Mouse (Mus musculus) MEL (cell line): Measurements from ENCODE around the gene Dph5. TPM values are rescaled to one million over a fixed set of nuclear protein-coding genes. Genes with fewer than 3 reads are reported as not detected.

Source experiments
- DNase-seq: peaks from one replicate; pipeline ENCODE4 v3.0.0; 2011; ENCODE audit warnings: low read depth, low spot score
- H3K27ac ChIP-seq: 2 replicates; pipeline ENCODE4 v1.5.1; 2012; ENCODE audit warnings: low read depth, mild to moderate bottlenecking, control low read depth, low read length, moderate library complexity; ENCODE audit not compliant: control insufficient read depth
- H3K27me3 ChIP-seq, 2 experiments: fragments of 150-350 bp in 1 of 2; sonication (generic) in 1 of 2; 2 replicates each; pipeline ENCODE4 v1.6.1; 2012; ENCODE audit warnings: low read length in 2 of 2, mild to moderate bottlenecking in 2 of 2, improper control_type of control experiment in 1 of 2, moderate library complexity in 1 of 2; ENCODE audit not compliant: insufficient read depth in 2 of 2, control insufficient read depth in 1 of 2
- H3K36me3 ChIP-seq, 2 experiments: 2 replicates each; pipeline ENCODE4 v1.6.1; 2012 to 2014; ENCODE audit warnings: low read length in 2 of 2, improper control_type of control experiment in 1 of 2, inconsistent platforms in 1 of 2, mild to moderate bottlenecking in 1 of 2; ENCODE audit not compliant: insufficient read depth in 2 of 2, control insufficient read depth in 1 of 2
- H3K4me1 ChIP-seq, 2 experiments: fragments of 150-350 bp in 1 of 2; sonication (generic) in 1 of 2; 2 replicates each; pipeline ENCODE4 v1.6.1; 2012; ENCODE audit warnings: low read length in 2 of 2, improper control_type of control experiment in 1 of 2, mild to moderate bottlenecking in 1 of 2; ENCODE audit not compliant: insufficient read depth in 2 of 2, control insufficient read depth in 1 of 2
- H3K4me3 ChIP-seq, 2 experiments: fragments of 150-350 bp in 1 of 2; sonication (generic) in 1 of 2; 2 replicates each; pipeline ENCODE4 v1.5.1; 2012; ENCODE audit warnings: low read depth in 2 of 2, low read length in 2 of 2, mild to moderate bottlenecking in 2 of 2, moderate library complexity in 2 of 2, control low read depth in 1 of 2, improper control_type of control experiment in 1 of 2; ENCODE audit not compliant: control insufficient read depth in 1 of 2, insufficient read depth in 1 of 2
- H3K79me2 ChIP-seq: 2 replicates; pipeline ENCODE4 v1.6.1; 2012; ENCODE audit warnings: mild to moderate bottlenecking, low read length, moderate library complexity; ENCODE audit not compliant: control insufficient read depth, poor library complexity, insufficient read depth
- H3K9ac ChIP-seq: 2 replicates; pipeline ENCODE4 v1.6.1; 2012; ENCODE audit warnings: low read depth, mild to moderate bottlenecking, control low read depth, low read length, moderate library complexity; ENCODE audit not compliant: control insufficient read depth, poor library complexity, severe bottlenecking
- H3K9me3 ChIP-seq: fragments of 150-350 bp; sonication (generic); replicated peaks from 2 replicates; pipeline ENCODE4 v1.6.1; 2012; ENCODE audit warnings: mild to moderate bottlenecking, low read length, improper control_type of control experiment, moderate library complexity; ENCODE audit not compliant: insufficient read depth
- E2F4 ChIP-seq: IDR thresholded peaks from 2 replicates; pipeline ENCODE4 v1.6.1; 2011; ENCODE audit warnings: low read depth, low read length, improper control_type of control experiment, borderline replicate concordance
- ELF1 ChIP-seq: IDR thresholded peaks from 2 replicates; pipeline ENCODE4 v1.6.1; 2014; ENCODE audit warnings: low read depth, mild to moderate bottlenecking, inconsistent platforms, low read length, improper control_type of control experiment, moderate library complexity
- GATA1 ChIP-seq: IDR thresholded peaks from 2 replicates; pipeline ENCODE4 v1.6.1; 2011; ENCODE audit warnings: low read depth, low read length, improper control_type of control experiment
- HCFC1 ChIP-seq: IDR thresholded peaks from 2 replicates; pipeline ENCODE4 v1.6.1; 2012; ENCODE audit warnings: low read depth, mild to moderate bottlenecking, inconsistent platforms, low read length, improper control_type of control experiment, moderate library complexity
- JUND ChIP-seq: IDR thresholded peaks from 2 replicates; pipeline ENCODE4 v1.6.1; 2011; ENCODE audit warnings: low read depth, mild to moderate bottlenecking, improper control_type of control experiment, low read length
- MAFK ChIP-seq: IDR thresholded peaks from 2 replicates; pipeline ENCODE4 v1.6.1; 2011; ENCODE audit warnings: low read depth, mild to moderate bottlenecking, low read length, improper control_type of control experiment, borderline replicate concordance
- MAZ ChIP-seq: IDR thresholded peaks from 2 replicates; pipeline ENCODE4 v1.6.1; 2012; ENCODE audit warnings: low read depth, mild to moderate bottlenecking, inconsistent platforms, low read length, improper control_type of control experiment
- MXI1 ChIP-seq: IDR thresholded peaks from 2 replicates; pipeline ENCODE4 v1.6.1; 2011; ENCODE audit warnings: mild to moderate bottlenecking, low read depth, low read length, improper control_type of control experiment
- MYB ChIP-seq: IDR thresholded peaks from 2 replicates; pipeline ENCODE4 v1.6.1; 2011; ENCODE audit warnings: mild to moderate bottlenecking, low read depth, low read length, improper control_type of control experiment
- MYC ChIP-seq: IDR thresholded peaks from 2 replicates; pipeline ENCODE4 v1.6.1; 2011; ENCODE audit warnings: low read depth, mild to moderate bottlenecking, low read length, improper control_type of control experiment, moderate library complexity
- POLR2A ChIP-seq, 2 experiments: IDR thresholded peaks; 2 replicates each; pipeline ENCODE4 v1.6.1; 2011 to 2012; ENCODE audit warnings: low read length in 2 of 2, mild to moderate bottlenecking in 2 of 2, control low read depth in 1 of 2, improper control_type of control experiment in 1 of 2, low read depth in 1 of 2, moderate library complexity in 1 of 2; ENCODE audit not compliant: control insufficient read depth in 1 of 2, insufficient read depth in 1 of 2, poor library complexity in 1 of 2
- POLR2AphosphoS2 ChIP-seq: IDR thresholded peaks from 2 replicates; pipeline ENCODE4 v1.6.1; 2011; ENCODE audit warnings: low read length, improper control_type of control experiment
- POLR2AphosphoS5 ChIP-seq: IDR thresholded peaks from 2 replicates; pipeline ENCODE4 v1.6.1; 2012; ENCODE audit warnings: low read depth, borderline replicate concordance, mild to moderate bottlenecking, inconsistent platforms, low read length, moderate library complexity, mixed read lengths
- RCOR1 ChIP-seq: IDR thresholded peaks from 2 replicates; pipeline ENCODE4 v1.6.1; 2012; ENCODE audit warnings: low read depth, mild to moderate bottlenecking, inconsistent platforms, low read length, improper control_type of control experiment
- SIN3A ChIP-seq: IDR thresholded peaks from 2 replicates; pipeline ENCODE4 v1.6.1; 2012; ENCODE audit warnings: low read length, improper control_type of control experiment, inconsistent platforms
- SMC3 ChIP-seq: IDR thresholded peaks from 2 replicates; pipeline ENCODE4 v1.6.1; 2011; ENCODE audit warnings: low read depth, low read length, improper control_type of control experiment
- TCF12 ChIP-seq: IDR thresholded peaks from 2 replicates; pipeline ENCODE4 v1.6.1; 2014; ENCODE audit warnings: low read depth, mild to moderate bottlenecking, inconsistent platforms, low read length, improper control_type of control experiment, moderate library complexity
- USF1 ChIP-seq: IDR thresholded peaks from 2 replicates; pipeline ENCODE4 v1.6.1; 2014; ENCODE audit warnings: low read depth, mild to moderate bottlenecking, inconsistent platforms, low read length, improper control_type of control experiment, moderate library complexity
- USF2 ChIP-seq, 2 experiments: IDR thresholded peaks; 2 replicates each; pipeline ENCODE4 v1.6.1; 2011 to 2012; ENCODE audit warnings: improper control_type of control experiment in 2 of 2, low read length in 2 of 2, borderline replicate concordance in 1 of 2, inconsistent platforms in 1 of 2, low read depth in 1 of 2, mild to moderate bottlenecking in 1 of 2; ENCODE audit not compliant: insufficient read depth in 1 of 2
- ZC3H11A ChIP-seq: IDR thresholded peaks from 2 replicates; pipeline ENCODE4 v1.6.1; 2012; ENCODE audit warnings: low read depth, mild to moderate bottlenecking, inconsistent platforms, low read length, improper control_type of control experiment
- ZNF384 ChIP-seq: IDR thresholded peaks from 2 replicates; pipeline ENCODE4 v1.6.1; 2012; ENCODE audit warnings: low read depth, mild to moderate bottlenecking, inconsistent platforms, low read length, improper control_type of control experiment
- polyA plus RNA-seq, 2 experiments: library from polyadenylated mRNA; stranded (reverse) in 1 of 2; unstranded in 1 of 2; fragments of >175 nt in 1 of 2; fragments of >200 nt in 1 of 2; gene quantifications; 2 replicates each; pipeline versions ENCODE4 v1.2.1 to v1.2.4; 2012; ENCODE audit warnings: low replicate concordance in 2 of 2, low read depth in 1 of 2; ENCODE audit not compliant: insufficient read length in 2 of 2, insufficient read depth in 1 of 2, missing spikeins in 1 of 2
- total RNA-seq: library from RNA; depleted of rRNA; stranded (reverse); fragments of 300-350 nt; gene quantifications from 2 replicates; pipeline ENCODE4 v1.2.3, GENCODE M21; 2012

Gene Dph5
- total and polyA plus RNA-seq, 3 experiments = 34.9 to 45.8 TPM; not detected in 1

GRCm38 (mm10) chr3:115856484-115857022 lies 31.1 kb upstream of the Dph5 start:
- TF ChIP-seq MXI1 (no peak), GATA1 (no peak), ELF1 (no peak), ZNF384 (no peak), TCF12 (no peak), ZC3H11A (no peak), USF1 (no peak), E2F4 (no peak), HCFC1 (no peak), SMC3 (no peak), POLR2A (IDR thresholded peaks at IDR 0.05; ENCODE audit: control insufficient read depth in 1 of 2, insufficient read depth in 1 of 2, low read depth in 1 of 2, low read length in 2 of 2, poor library complexity in 1 of 2) (no peak), POLR2AphosphoS2 (no peak), POLR2AphosphoS5 (no peak), RCOR1 (no peak), MAZ (no peak), JUND (no peak), MYB (no peak)
- no peaks in the 10 kb centered on the region for H3K36me3 ChIP-seq

DNA sequence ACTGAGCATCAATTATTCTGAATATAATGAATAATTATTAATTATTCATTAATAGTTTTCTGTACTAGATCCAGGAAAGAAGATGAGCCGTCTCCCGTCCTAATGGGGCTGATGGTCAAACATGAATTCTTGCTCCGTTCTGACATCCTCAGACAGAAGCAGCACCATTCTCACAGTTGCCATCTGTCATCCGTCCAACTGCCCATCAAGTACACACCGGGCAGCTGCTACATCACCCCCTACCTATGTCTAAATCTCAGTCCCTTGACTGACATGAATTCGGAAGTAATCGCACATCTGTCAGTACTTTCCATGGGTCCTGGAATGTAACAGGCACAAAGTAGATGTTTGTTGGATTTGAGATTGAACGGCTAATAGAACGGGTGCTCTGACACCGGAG lies 30.2 kb upstream of the Dph5 start:
- TF ChIP-seq SMC3 (no peak), JUND (no peak), SIN3A (no peak), POLR2AphosphoS2 (no peak), MYC (no peak), MAFK (no peak), TCF12 (no peak), POLR2A (IDR thresholded peaks at IDR 0.05; ENCODE audit: control insufficient read depth in 1 of 2, insufficient read depth in 1 of 2, low read depth in 1 of 2, low read length in 2 of 2, poor library complexity in 1 of 2) (no peak), MXI1 (no peak), USF2 (IDR thresholded peaks at IDR 0.05; ENCODE audit: borderline replicate concordance in 1 of 2, insufficient read depth in 1 of 2, low read depth in 1 of 2, low read length in 2 of 2) (no peak)
- H3K36me3 ChIP-seq = no peaks in the 10 kb centered on the region
- H3K4me3 ChIP-seq = no peak overlapping the region
- H3K79me2 ChIP-seq = no peaks in the 10 kb centered on the region
- no peaks in the 10 kb centered on the region for H3K9me3 ChIP-seq
- H3K4me1 ChIP-seq = no peaks in the 10 kb centered on the region
- no peak overlapping the region for H3K9ac ChIP-seq
- no peak overlapping the region for H3K27ac ChIP-seq
- no peak for DNase-seq
- peaks cover 5 to 9% of the 10 kb centered on the region in 2 experiments; a peak in 2 of 4 replicates for H3K27me3 ChIP-seq

More at GRCm38 (mm10) chr3:115856484-115857022, 31.1 kb upstream of the Dph5 start:
- Histone ChIP-seq H3K4me1 (no peaks in the 10 kb centered on the region), H3K4me3 (no peak overlapping the region), H3K9me3 (no peaks in the 10 kb centered on the region), H3K9ac (no peak overlapping the region), H3K27ac (no peak overlapping the region), H3K27me3 (peaks cover 5 to 9% of the 10 kb centered on the region in 2 experiments; a peak in 2 of 4 replicates), H3K79me2 (no peaks in the 10 kb centered on the region)
- DNase-seq = no peak
